In genomic region chr16:32427506-32427905, GRCm38 (mm10) we compare ENCODE assay signal across 22 mouse cellular contexts. TPM values are rescaled to one million over a fixed set of nuclear protein-coding genes. Genes with fewer than 3 reads are reported as not detected.
"Had no signal": no experiment of that assay in that cellular context is flagged by ENCODE, and none has a peak within 500 bp of the region (broad histone marks: within the 10 kb centered on the region; RNA-seq: fewer than 3 reads in every experiment).

No protein-coding gene starts in this region.

- H3K9ac ChIP-seq: lung, embryonic 15.5 days; midbrain, embryonic 13.5 days; midbrain, embryonic 15.5 days; neural tube, embryonic 12.5 days; stomach, embryonic 15.5 days had no signal

- H3K36me3 ChIP-seq: lung, embryonic 15.5 days; midbrain, embryonic 13.5 days; midbrain, embryonic 15.5 days; neural tube, embryonic 12.5 days; stomach, embryonic 15.5 days had no signal

- DNase-seq: lung, adult 2 months; lung, postnatal 14 days; lung, postnatal 36 days; right cerebral cortex, postnatal 14 days; thymus, adult 2 months; thymus, postnatal 25 days; thymus, postnatal 4 days had no signal

- ATAC-seq: lung, postnatal 0 days; midbrain, embryonic 13.5 days; midbrain, embryonic 15.5 days had no signal

- H3K27ac ChIP-seq: lung, embryonic 15.5 days; macrophage; midbrain, embryonic 13.5 days; midbrain, embryonic 15.5 days; neural tube, embryonic 12.5 days; stomach, embryonic 15.5 days; stomach, postnatal 0 days had no signal

- H3K4me2 ChIP-seq: lung, embryonic 15.5 days; midbrain, embryonic 11.5 days; midbrain, embryonic 13.5 days; midbrain, embryonic 15.5 days; neural tube, embryonic 12.5 days; stomach, embryonic 15.5 days had no signal

- H3K9me3 ChIP-seq: lung, embryonic 15.5 days; megakaryocyte, embryonic 14.5 days; midbrain, embryonic 13.5 days; midbrain, embryonic 15.5 days; neural tube, embryonic 12.5 days; stomach, embryonic 15.5 days had no signal

- H3K27me3 ChIP-seq: lung, embryonic 15.5 days; megakaryocyte, embryonic 14.5 days; midbrain, embryonic 13.5 days; midbrain, embryonic 15.5 days; neural tube, embryonic 12.5 days; stomach, embryonic 15.5 days had no signal

- H3K4me3 ChIP-seq: lung, embryonic 15.5 days; megakaryocyte, embryonic 14.5 days; midbrain, embryonic 13.5 days; midbrain, embryonic 15.5 days; neural tube, embryonic 12.5 days; stomach, embryonic 15.5 days had no signal

RNA-seq across cellular contexts. Expression of gene Tm4sf19, which starts 27.2 kb away (rescaled TPM):
- total RNA-seq: megakaryocyte progenitor cell, adult 5-6 weeks; midbrain, postnatal 0 days; monocyte, adult 5-6 weeks; neutrophil, adult 5-6 weeks had no signal
- polyA plus RNA-seq: lung, adult 2 months; lung, embryonic 15.5 days; lung, postnatal 0 days; midbrain, embryonic 11.5 days; midbrain, embryonic 13.5 days; midbrain, embryonic 15.5 days; midbrain, postnatal 0 days; neural tube, embryonic 12.5 days; neural tube, embryonic 14.5 days; stomach, embryonic 15.5 days; stomach, postnatal 0 days had no signal
